Mouse (Mus musculus) cortical plate, adult 2 months (tissue): ENCODE measurements around the gene Tyrobp. TPM values are rescaled to one million over a fixed set of nuclear protein-coding genes. Genes with fewer than 3 reads are reported as not detected.

Experiments used
- H3K27ac ChIP-seq: fragments of 200-500 bp; 2 replicates; pipeline ENCODE4 v1.5.1; 2012; ENCODE audit warnings: low read length, control low read depth, inconsistent platforms; ENCODE audit not compliant: insufficient read depth
- H3K4me1 ChIP-seq: fragments of 200-500 bp; 2 replicates; pipeline ENCODE4 v1.6.1; 2011; ENCODE audit warnings: low read length; ENCODE audit not compliant: control insufficient read depth, insufficient read depth
- H3K4me3 ChIP-seq: fragments of 200-500 bp; 2 replicates; pipeline ENCODE4 v1.5.1; 2011; ENCODE audit warnings: mild to moderate bottlenecking, low read length, control low read depth; ENCODE audit not compliant: insufficient read depth
- CTCF ChIP-seq: fragments of 200-500 bp; IDR thresholded peaks from 2 replicates; pipeline ENCODE4 v1.5.1; 2011; ENCODE audit warnings: mild to moderate bottlenecking, control low read depth, low read length; ENCODE audit not compliant: insufficient read depth; ENCODE audit errors: extremely low read depth
- POLR2A ChIP-seq: fragments of 200-500 bp; IDR thresholded peaks from 2 replicates; pipeline ENCODE4 v1.6.1; 2011; ENCODE audit warnings: mild to moderate bottlenecking, low read length, control low read depth; ENCODE audit not compliant: insufficient read depth; ENCODE audit errors: extremely low read depth
- polyA plus RNA-seq: library from polyadenylated mRNA; depleted of rRNA; stranded (reverse); fragments of >200 nt; gene quantifications from 2 replicates; pipeline ENCODE4 v1.2.3, GENCODE M21; 2012

The Tyrobp gene
- polyA plus RNA-seq, 1 experiment: 78.9 TPM

DNA sequence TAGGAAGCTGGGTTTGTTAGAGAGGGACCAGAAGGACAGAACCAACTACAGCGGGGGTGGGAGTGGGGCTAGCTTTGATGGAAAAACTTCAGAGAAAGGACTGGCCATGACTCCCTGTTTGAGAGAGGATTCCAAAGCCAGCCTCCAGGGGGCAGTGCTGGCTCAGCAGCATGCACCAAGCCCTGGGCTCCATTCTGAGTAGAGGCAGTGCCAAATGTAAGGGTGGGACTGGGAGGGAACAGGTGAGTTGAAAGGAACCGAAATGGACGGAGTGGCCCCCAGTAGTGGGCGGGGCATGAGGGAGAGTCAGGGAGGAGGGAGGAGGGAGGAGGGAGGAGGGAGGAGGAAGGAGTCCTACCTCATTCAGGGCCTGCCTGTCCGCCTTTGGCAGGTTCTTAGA, 27.1 kb downstream of the Tyrobp start:
- Histone ChIP-seq H3K4me1 (no peaks in the 10 kb centered on the region), H3K4me3 (no peak overlapping the region), H3K27ac (no peak overlapping the region)
- TF ChIP-seq CTCF (peak; percentile 74), POLR2A (no peak)

DNA sequence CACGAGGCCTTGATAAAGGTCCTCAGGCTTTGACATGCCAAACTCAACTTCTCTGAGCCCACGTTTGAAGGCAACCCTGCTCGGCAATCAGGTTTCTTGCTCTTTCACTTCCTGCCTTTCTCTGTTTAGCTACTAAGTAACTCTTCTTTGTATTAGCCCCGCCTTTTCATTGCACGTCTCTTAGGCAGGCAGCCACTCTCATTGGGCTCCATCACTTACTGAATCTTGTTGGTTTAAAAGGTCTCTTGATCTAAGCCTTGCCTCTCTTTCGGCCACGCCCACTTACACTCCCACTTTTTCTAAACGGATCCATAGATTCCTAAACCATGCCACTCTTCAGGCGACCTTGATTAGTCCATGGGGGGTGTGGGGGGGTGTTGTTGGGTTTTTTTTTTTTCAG, 30.1 kb downstream of the Tyrobp start:
- H3K4me3 ChIP-seq: peak overlapping the region; percentile 87
- no peaks in the 10 kb centered on the region for H3K4me1 ChIP-seq
- H3K27ac ChIP-seq: no peak overlapping the region
- TF ChIP-seq CTCF (no peak), POLR2A (no peak)

DNA sequence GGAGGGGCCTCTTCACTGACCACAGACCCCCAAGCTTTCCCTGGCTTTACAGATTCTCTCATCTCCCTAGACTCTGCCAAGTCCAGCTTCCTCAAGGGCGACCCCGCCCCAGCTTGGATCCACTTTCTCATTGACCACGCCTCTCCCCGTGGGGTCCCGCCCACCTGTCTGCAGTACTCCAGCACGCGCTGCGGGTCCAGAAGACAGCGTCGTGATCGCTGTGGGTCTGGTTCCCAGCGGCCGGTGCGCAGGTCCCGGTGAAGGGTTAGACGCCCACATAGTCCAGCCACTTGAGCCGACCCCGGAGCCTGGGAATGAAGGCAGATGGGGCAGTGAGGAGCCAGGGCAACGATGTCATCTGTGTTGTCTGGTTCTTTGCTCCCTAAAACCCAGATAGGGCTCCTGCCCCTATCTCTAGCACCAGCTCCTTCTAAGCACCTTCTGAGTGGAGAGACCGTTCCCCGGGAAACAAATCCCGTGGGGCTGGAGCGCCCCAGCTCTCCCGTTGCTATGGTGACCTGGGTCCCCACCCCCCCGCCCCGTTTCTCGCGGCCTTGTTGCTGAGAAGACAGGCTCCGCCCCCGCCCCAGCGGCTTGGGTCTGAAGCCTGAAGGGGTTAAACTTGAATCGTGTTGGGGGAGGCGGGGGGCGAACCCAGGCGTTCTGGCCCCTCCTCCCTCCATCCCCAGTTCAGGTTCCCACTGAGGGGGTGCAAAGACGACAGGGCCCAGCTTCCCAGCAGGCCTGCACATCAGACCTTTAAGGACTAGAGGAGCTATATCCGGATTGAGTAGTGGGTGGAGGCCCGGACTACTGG, 30.8 kb downstream of the Tyrobp start:
- peak; percentile 51; the same call in 1 of the 2 replicates for TF ChIP-seq POLR2A
- no peak for TF ChIP-seq CTCF
- Histone ChIP-seq H3K4me1 (no peaks in the 10 kb centered on the region), H3K4me3 (peak overlapping the region; percentile 87), H3K27ac (peak overlapping the region; percentile 98)

DNA sequence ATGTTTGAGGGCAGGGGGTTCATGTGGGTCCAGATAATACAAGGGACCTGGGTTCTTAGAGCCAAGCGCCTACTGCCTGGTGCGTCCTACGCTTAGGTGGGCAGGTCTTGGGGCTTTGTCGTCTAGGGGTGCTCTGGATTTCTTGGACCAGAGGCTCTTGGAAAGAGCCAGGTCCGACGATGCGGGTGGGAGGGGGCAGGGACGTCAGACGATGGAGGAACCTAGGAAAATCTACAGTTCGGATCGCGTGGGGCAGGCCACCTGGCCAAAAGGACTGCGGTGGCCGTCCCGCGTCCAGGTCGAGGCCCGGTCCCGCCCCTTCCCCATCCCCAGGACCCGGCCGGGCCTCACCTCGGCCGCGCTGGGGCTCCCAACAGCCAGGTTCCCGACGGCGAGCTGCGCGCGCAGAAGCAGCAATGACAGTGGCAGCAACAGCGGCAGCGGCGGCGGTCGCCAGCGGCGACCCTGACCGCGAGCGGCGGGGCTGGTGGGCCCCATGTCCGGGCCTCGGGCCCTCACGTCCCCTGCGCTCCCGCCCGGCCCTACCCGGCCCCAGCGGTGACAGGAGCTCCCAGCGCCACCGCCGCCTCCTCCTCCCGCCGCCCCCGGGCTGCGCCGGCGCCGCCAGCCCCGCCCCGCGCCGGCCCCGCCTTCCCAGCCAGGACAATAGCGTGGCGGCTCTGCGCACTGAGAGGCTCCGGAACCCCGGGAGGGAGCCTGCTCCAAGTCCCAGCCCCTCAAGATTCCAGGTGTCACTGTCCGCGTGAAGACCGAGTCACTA, 31.6 kb downstream of the Tyrobp start, which contains the start of gene Aplp1:
Gene Aplp1, minus strand, starts transcription at position 565 of the 781 bp plus-strand sequence.
- H3K4me3 ChIP-seq: peak within 1 kb of the TSS; percentile 87
- H3K27ac ChIP-seq: peak within 1 kb of the TSS; percentile 98
- no peaks in the 10 kb centered on the region for H3K4me1 ChIP-seq
- no peak for TF ChIP-seq POLR2A
- TF ChIP-seq CTCF: no peak

DNA sequence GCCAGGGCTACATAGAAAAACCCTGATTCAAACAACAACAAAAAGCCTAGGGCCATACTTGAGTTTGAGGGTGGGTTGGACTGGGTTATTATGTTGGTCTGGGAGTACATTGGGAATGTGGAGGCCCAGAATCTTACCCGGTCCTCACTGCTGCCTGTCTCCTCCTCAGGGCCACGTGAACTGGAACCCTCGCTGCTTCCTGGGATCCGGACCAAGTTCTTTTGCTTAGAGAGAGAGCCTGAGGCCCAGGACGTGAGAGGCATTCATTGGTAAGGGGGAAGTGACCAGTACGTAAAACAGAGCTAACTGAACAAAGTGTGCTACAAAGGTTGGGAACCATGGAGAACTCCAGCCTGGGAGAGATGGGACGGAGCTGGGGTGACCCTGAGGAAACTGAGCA, 36.7 kb downstream of the Tyrobp start:
- H3K27ac ChIP-seq: 0 out of 2 replicates have a peak overlapping the region, but pooled peaks have one; percentile 34
- H3K4me1 ChIP-seq: no peaks in the 10 kb centered on the region
- TF ChIP-seq POLR2A (no peak), CTCF (no peak)
- H3K4me3 ChIP-seq: no peak overlapping the region

DNA sequence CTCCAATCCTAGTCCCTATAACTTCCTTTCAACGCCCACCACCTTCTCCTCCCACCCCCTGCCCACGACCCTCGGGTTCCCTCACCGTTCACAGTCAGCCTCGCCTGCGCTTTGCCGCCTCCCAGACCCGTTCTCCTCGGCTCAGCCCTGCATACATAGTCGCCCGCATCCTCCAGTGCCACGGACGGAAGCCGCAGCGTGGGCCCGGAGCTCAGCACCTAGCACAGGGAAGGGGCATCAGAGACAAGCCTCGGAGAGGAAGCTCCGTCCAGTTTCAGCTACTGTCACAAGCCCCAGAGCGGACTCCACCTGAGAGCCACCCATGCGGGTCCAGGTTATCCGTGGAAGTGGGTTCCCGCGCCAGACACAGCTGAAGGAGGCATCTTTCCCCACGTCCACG, 39.8 kb downstream of the Tyrobp start:
- H3K4me3 ChIP-seq: no peak overlapping the region
- TF ChIP-seq POLR2A (no peak), CTCF (no peak)

DNA sequence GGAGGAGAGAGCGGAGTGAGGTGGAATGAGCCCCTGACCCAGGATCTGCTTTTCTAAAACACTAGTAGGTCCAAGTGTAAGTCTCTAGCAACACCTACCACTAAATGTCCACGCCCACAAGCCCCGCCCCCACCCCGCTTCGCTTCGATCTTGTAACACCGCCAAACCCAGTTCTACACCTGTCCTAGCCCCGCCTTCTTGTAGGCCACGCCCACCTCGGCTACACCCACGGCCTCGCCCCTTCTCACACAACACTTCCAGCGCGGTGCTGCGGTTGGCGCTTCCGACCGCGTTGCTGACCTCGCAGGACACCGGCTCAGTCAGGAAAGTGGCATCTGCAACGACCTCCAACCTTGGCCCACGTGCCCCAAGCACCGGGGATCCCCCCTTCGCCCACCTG, 40.2 kb downstream of the Tyrobp start:
- H3K4me3 ChIP-seq: no peak overlapping the region
- TF ChIP-seq CTCF (no peak), POLR2A (no peak)
- H3K27ac ChIP-seq: no peak overlapping the region

More for the DNA sequence above, 39.8 kb downstream of the Tyrobp start:
- Histone ChIP-seq H3K27ac (no peak overlapping the region), H3K4me1 (no peaks in the 10 kb centered on the region)

DNA sequence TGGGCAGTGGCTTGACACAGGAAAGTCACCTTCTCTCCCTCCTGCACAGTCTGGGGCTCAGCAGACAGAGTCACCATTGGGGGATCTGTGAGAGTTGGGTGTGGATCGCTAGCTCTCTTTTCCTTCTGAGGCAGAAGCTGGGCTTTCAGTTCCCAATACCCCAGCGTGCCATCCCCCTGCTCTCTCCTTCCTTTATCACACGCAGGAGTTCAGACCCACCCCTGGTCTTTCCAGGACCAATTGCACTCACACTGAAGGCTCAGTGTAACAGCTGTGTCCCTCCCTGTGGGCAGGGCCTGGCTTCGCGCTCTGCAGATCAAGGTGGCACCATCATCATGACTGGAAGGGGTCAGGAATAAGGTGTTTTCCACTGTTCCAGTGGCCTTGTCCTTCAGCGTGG, 40.7 kb downstream of the Tyrobp start:
- H3K4me3 ChIP-seq: no peak overlapping the region
- TF ChIP-seq CTCF (no peak), POLR2A (no peak)
- H3K4me1 ChIP-seq: no peaks in the 10 kb centered on the region
- H3K27ac ChIP-seq: no peak overlapping the region

More for the DNA sequence above, 40.2 kb downstream of the Tyrobp start:
- H3K4me1 ChIP-seq: no peaks in the 10 kb centered on the region

DNA sequence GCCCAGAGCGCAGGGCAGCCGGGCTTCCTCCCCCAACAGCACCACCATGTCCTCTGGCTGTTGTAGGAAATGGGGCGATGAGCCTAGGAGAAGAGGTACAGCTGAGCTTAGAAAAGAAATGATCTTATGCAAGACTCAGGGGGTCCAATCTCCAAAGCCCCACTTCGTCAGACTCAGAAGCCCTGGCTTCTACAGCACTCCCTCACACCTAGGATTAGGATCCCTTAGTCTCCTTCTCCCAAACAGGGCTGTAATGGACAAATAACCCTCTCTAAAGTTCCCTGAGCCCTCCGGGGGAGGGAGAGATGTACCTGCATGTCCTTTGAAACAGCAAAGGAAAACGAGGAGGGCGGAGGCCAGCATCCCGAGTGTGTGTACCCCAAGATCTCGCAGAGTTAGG, 42.9 kb downstream of the Tyrobp start:
- peak overlapping the region; percentile 16 for H3K4me3 ChIP-seq
- H3K4me1 ChIP-seq: no peaks in the 10 kb centered on the region

More for the DNA sequence above, 42.9 kb downstream of the Tyrobp start:
- no peak for TF ChIP-seq CTCF
- TF ChIP-seq POLR2A: no peak
- H3K27ac ChIP-seq: no peak overlapping the region
